Mouse (Mus musculus) right cerebral cortex, postnatal 10 days (tissue): ENCODE measurements around the gene Vmn2r91.
"Not testable (repeated sequence)": the region's sequence is repeated elsewhere in the genome, so short reads cannot be mapped to it uniquely, and the experiment has no call there.

Source experiments
- DNase-seq, 2 experiments: peaks; one replicate each; pipeline ENCODE4 v3.0.0; 2021; ENCODE audit warnings: low spot score in 2 of 2

The Vmn2r91 gene

GRCm38 (mm10) chr17:18084716-18085115 is at the start of gene Vmn2r91:
TSS of gene Vmn2r91 (plus strand) at chr17:18085016.
- DNase-seq = not testable (repeated sequence)

DNA sequence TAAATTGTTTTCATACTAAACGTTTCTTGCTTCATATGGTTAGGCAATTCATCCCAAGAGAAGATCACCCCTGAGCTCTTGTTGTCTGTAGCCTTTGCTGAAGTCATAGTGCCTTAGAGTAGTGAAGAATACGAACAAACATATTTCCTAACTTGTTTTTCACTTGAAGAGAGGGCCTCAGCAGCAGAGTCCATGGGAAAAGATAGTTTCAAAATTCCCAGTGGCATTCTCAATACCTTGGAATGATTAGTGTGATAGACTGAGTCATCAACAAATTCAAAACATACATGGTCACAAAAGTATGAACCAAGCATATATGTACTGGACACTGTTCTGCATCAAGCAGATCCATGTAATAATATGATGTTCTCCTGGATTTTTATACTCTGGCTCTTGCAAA is 35.7 kb upstream of the Vmn2r91 start, which contains the start of gene Vmn2r124:
TSS of gene Vmn2r124 (plus strand) at position 301 of the 400 bp plus-strand sequence.
- no peak for DNase-seq

- DNase-seq = not testable (repeated sequence)
Measured at GRCm38 (mm10) chr17:18095626-18096025, 10.8 kb downstream of the Vmn2r91 start.

GRCm38 (mm10) chr17:18102265-18102664 is 17.4 kb downstream of the Vmn2r91 start:
- not testable (repeated sequence) for DNase-seq

- DNase-seq = not testable (repeated sequence)
Measured at GRCm38 (mm10) chr17:18151587-18151986, 66.8 kb downstream of the Vmn2r91 start, which contains the start of gene Vmn2r92. TSS of gene Vmn2r92 (plus strand) at chr17:18151887.

DNA sequence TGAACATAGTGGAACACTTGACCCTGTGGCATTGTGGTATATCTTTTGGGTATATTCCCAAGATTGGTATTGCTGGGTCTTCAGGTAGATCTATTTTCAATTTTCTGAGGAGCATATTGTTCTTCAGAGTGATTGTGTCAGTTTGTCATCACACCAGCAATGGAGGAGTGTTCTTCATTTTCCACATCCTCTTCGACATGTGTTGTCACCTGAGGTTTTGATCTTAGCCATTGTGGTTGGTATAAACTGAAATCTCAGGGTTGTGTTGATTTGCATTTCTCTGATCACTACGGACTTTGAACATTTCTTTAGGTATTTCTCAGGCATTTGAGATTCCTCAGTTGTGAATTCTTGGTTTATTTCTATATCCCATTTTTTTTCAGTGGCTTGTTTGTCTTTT is 76.4 kb downstream of the Vmn2r91 start:
- not testable (repeated sequence) for DNase-seq
